Mouse (Mus musculus): ENCODE data around the gene Ndufa3. TPM values are rescaled to one million over a fixed set of nuclear protein-coding genes. Genes with fewer than 3 reads are reported as not detected.

Gene Ndufa3
- total and polyA plus RNA-seq, 2 experiments from 2014 or later, result 572 to 717 TPM

- Histone ChIP-seq H3K36me3 (ENCODE audit: insufficient read depth, low read length) (no peaks in the 10 kb centered on the region), H3K9ac (replicated peaks; ENCODE audit: low read length) (no peak overlapping the region), H3K4me3 (ENCODE audit: low read length) (no peak overlapping the region), H3K27me3 (ENCODE audit: insufficient read depth, low read length) (no peaks in the 10 kb centered on the region), H3K4me1 (ENCODE audit: insufficient read depth, low read length) (no peaks in the 10 kb centered on the region), H3K27ac (no peak overlapping the region), H3K4me2 (ENCODE audit: low read depth, low read length) (no peak overlapping the region), H3K9me3 (ENCODE audit: low read length) (no peaks in the 10 kb centered on the region)
- ATAC-seq, result no peak
- no peak for TF ChIP-seq CTCF (IDR thresholded peaks at IDR 0.05; ENCODE audit: low read depth)
- DNase-seq (ENCODE audit: low spot score), result no peak
- 79% methylated on average over 2 of the region's 2 CpGs for WGBS
Observed at GRCm38 (mm10) chr7:3578196-3578595, 39.0 kb upstream of the Ndufa3 start.

DNA sequence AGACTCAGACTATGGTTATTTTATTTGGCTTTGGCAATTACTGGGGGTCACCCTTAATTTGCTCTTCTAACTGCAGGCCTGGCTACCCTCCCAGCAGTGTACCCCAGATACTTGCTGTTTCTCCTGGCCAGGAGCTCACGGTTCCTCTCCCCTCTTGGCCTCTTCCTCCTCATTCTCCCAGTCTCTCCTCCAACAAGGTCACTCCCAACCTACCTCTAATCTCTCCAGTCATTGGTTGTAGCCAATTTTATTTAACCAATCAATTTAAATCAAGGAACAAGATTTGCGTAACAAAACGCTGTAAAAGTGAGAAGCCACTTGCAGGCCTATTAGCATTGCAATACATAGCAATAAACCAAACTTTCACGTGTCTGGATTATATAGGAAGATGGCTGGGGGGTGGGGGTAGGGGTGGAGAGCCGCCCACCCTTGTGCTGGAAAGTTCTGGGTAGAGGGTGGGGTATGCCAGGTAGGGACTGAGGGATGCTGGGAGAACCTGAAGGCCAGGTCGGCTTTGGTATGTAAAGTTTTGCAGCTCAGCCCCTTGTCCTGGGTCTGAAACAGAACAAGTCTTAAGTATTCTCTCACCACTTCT lies 38.1 kb upstream of the Ndufa3 start:
- no peak overlapping the region for H3K4me2 ChIP-seq (ENCODE audit: low read depth, low read length)
- no peak for DNase-seq (ENCODE audit: low spot score)
- H3K9ac ChIP-seq (replicated peaks; ENCODE audit: low read length), result no peak overlapping the region
- H3K4me3 ChIP-seq (ENCODE audit: low read length), result no peak overlapping the region
- H3K27me3 ChIP-seq (ENCODE audit: insufficient read depth, low read length), result no peaks in the 10 kb centered on the region
- H3K9me3 ChIP-seq (ENCODE audit: low read length), result no peaks in the 10 kb centered on the region
- H3K36me3 ChIP-seq (ENCODE audit: insufficient read depth, low read length), result no peaks in the 10 kb centered on the region
- no peak for TF ChIP-seq CTCF (IDR thresholded peaks at IDR 0.05; ENCODE audit: low read depth)
- H3K4me1 ChIP-seq (ENCODE audit: insufficient read depth, low read length), result no peaks in the 10 kb centered on the region
- no peak overlapping the region for H3K27ac ChIP-seq
- no peak for ATAC-seq
- 79% methylated on average over 6 of the region's 6 CpGs for WGBS

DNA sequence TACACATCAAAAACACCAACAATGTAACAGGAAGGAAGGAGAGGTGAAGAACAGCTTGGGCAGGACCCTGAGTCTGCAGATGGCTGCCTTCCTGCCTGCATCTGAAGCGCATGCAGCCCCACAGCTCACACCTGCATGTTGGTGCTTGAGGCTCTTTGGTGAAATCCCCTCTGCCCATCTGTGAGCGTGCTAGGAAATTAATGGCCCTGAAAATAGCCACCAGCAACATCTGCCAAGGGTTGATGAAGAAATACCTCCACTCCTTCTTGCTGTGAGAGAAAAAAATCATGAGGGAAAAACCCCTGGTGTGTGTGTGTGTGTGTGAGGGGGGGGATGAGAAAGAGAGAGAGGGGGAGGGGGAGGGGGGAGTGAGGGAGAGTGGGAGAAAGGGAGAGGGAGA lies 37.1 kb upstream of the Ndufa3 start:
- Histone ChIP-seq H3K9ac (replicated peaks; ENCODE audit: low read length) (no peak overlapping the region), H3K27me3 (ENCODE audit: insufficient read depth, low read length) (no peaks in the 10 kb centered on the region), H3K27ac (no peak overlapping the region), H3K4me1 (ENCODE audit: insufficient read depth, low read length) (no peaks in the 10 kb centered on the region), H3K9me3 (ENCODE audit: low read length) (no peaks in the 10 kb centered on the region), H3K36me3 (ENCODE audit: insufficient read depth, low read length) (no peaks in the 10 kb centered on the region), H3K4me3 (ENCODE audit: low read length) (no peak overlapping the region), H3K4me2 (ENCODE audit: low read depth, low read length) (no peak overlapping the region)
- 49% methylated on average over 2 of the region's 2 CpGs for WGBS
- peak; percentile 6 for DNase-seq (ENCODE audit: low spot score)
- ATAC-seq, result no peak
- TF ChIP-seq CTCF (IDR thresholded peaks at IDR 0.05; ENCODE audit: low read depth), result no peak

GRCm38 (mm10) chr7:3585763-3586162 lies 31.4 kb upstream of the Ndufa3 start:
- ATAC-seq (no peak), DNase-seq (ENCODE audit: low spot score) (no peak)
- 23% methylated on average over 6 of the region's 6 CpGs for WGBS
- H3K4me3 ChIP-seq (ENCODE audit: low read length), result no peak overlapping the region
- TF ChIP-seq CTCF (IDR thresholded peaks at IDR 0.05; ENCODE audit: low read depth), result no peak
- no peaks in the 10 kb centered on the region for H3K27me3 ChIP-seq (ENCODE audit: insufficient read depth, low read length)
- H3K4me2 ChIP-seq (ENCODE audit: low read depth, low read length), result no peak overlapping the region
- no peak overlapping the region for H3K9ac ChIP-seq (replicated peaks; ENCODE audit: low read length)
- no peaks in the 10 kb centered on the region for H3K9me3 ChIP-seq (ENCODE audit: low read length)
- no peaks in the 10 kb centered on the region for H3K36me3 ChIP-seq (ENCODE audit: insufficient read depth, low read length)
- H3K4me1 ChIP-seq (ENCODE audit: insufficient read depth, low read length), result no peaks in the 10 kb centered on the region
- no peak overlapping the region for H3K27ac ChIP-seq

DNA sequence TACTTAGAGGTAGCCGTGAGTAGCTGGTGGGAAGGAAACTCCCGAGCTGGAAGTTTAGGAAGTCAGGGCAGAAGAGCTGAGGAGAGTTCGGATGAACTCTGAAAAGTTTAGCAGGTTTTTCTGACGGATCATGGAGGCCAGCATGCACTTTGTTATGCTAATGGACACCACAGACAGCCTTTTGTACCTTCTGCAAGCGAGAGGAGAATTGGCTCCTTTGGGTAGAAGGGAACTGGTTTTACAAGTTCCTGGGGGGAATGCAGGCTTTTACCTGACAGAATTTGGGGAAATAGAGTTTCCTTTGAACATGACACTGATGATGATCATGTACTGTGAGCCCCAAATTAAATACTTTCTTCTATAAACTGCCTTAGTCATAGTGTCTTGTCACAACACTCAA lies 30.9 kb upstream of the Ndufa3 start:
- DNase-seq (ENCODE audit: low spot score) (no peak), ATAC-seq (no peak)
- Histone ChIP-seq H3K9me3 (ENCODE audit: low read length) (no peaks in the 10 kb centered on the region), H3K27me3 (ENCODE audit: insufficient read depth, low read length) (no peaks in the 10 kb centered on the region), H3K9ac (replicated peaks; ENCODE audit: low read length) (no peak overlapping the region), H3K36me3 (ENCODE audit: insufficient read depth, low read length) (no peaks in the 10 kb centered on the region), H3K27ac (no peak overlapping the region), H3K4me3 (ENCODE audit: low read length) (no peak overlapping the region), H3K4me2 (ENCODE audit: low read depth, low read length) (no peak overlapping the region), H3K4me1 (ENCODE audit: insufficient read depth, low read length) (no peaks in the 10 kb centered on the region)
- TF ChIP-seq CTCF (IDR thresholded peaks at IDR 0.05; ENCODE audit: low read depth), result no peak
- 6% methylated on average over 5 of the region's 5 CpGs for WGBS

GRCm38 (mm10) chr7:3587292-3587691 lies 29.9 kb upstream of the Ndufa3 start:
- H3K27ac ChIP-seq, result no peak overlapping the region
- H3K4me1 ChIP-seq (ENCODE audit: insufficient read depth, low read length), result no peaks in the 10 kb centered on the region
- H3K27me3 ChIP-seq (ENCODE audit: insufficient read depth, low read length), result no peaks in the 10 kb centered on the region
- no peak overlapping the region for H3K4me2 ChIP-seq (ENCODE audit: low read depth, low read length)
- no peaks in the 10 kb centered on the region for H3K9me3 ChIP-seq (ENCODE audit: low read length)
- H3K4me3 ChIP-seq (ENCODE audit: low read length), result no peak overlapping the region
- H3K9ac ChIP-seq (replicated peaks; ENCODE audit: low read length), result no peak overlapping the region
- WGBS, result 80% methylated on average over 1 of the region's 1 CpGs
- DNase-seq (ENCODE audit: low spot score) (peak; percentile 9), ATAC-seq (no peak)
- TF ChIP-seq CTCF (IDR thresholded peaks at IDR 0.05; ENCODE audit: low read depth), result no peak
- no peaks in the 10 kb centered on the region for H3K36me3 ChIP-seq (ENCODE audit: insufficient read depth, low read length)

DNA sequence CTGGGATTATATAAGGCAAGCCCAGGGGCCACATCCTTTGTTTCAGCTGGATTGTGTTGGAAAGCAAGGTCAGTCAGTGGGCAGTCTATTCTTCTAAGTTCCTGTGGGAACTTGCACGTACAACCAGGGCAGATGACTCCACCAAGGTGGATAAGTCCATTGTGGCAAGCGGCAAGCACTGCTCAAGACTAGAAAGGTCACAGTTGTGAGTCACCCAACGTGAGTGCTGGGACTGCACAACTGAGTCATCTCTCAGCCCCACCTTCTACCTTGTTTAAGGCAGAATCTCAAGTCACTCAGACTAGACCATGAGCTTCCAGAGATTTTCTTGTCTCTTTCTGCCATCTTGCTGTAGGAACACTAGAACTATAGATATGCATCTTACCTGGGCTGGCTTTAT lies 26.6 kb upstream of the Ndufa3 start:
- Histone ChIP-seq H3K9ac (replicated peaks; ENCODE audit: low read length) (no peak overlapping the region), H3K4me3 (ENCODE audit: low read length) (no peak overlapping the region), H3K27ac (no peak overlapping the region), H3K4me2 (ENCODE audit: low read depth, low read length) (no peak overlapping the region), H3K4me1 (ENCODE audit: insufficient read depth, low read length) (no peaks in the 10 kb centered on the region), H3K9me3 (ENCODE audit: low read length) (no peaks in the 10 kb centered on the region), H3K27me3 (ENCODE audit: insufficient read depth, low read length) (no peaks in the 10 kb centered on the region), H3K36me3 (ENCODE audit: insufficient read depth, low read length) (no peaks in the 10 kb centered on the region)
- DNase-seq (ENCODE audit: low spot score), result no peak
- TF ChIP-seq CTCF (IDR thresholded peaks at IDR 0.05; ENCODE audit: low read depth), result no peak
- 78% methylated on average over 3 of the region's 3 CpGs for WGBS
- no peak for ATAC-seq

Data from hindbrain, postnatal 0 days (tissue).